Mouse (Mus musculus): ENCODE measurements at regions not wholly inside any gene's neighbourhood (a gene's known extent, or its start where the extent isn't known, plus 50 kb on each side); places are given as distances from the start of the nearest gene placed in this dataset.
A peak's percentile ranks its signal among the peaks of the same experiment; 100 is the strongest.

- H3K9me3 ChIP-seq (replicated peaks; ENCODE audit: low read length), result no peaks in the 10 kb centered on the region
- H3K4me1 ChIP-seq (ENCODE audit: control insufficient read depth in 1 of 2, insufficient read depth in 2 of 2), result peaks cover 14 to 27% of the 10 kb centered on the region in 2 experiments
- no peaks in the 10 kb centered on the region for H3K79me2 ChIP-seq (replicated peaks; ENCODE audit: control insufficient read depth, extremely low read depth, insufficient read depth, poor library complexity, severe bottlenecking)
- no peak overlapping the region for H3K9ac ChIP-seq (ENCODE audit: insufficient read depth, low read depth)
- in situ Hi-C loops (cut with MboI; ENCODE audit: low pct_ligation_motif_present, low pct_unique_long_range_greater_than_20kb, low sequenced_read_pairs), result no loop called here
- no peak for TF ChIP-seq NRF1 (IDR thresholded peaks at IDR 0.05; ENCODE audit: low read depth, low read length)
- TF ChIP-seq SIN3A (IDR thresholded peaks at IDR 0.05; ENCODE audit: low read length), result no peak
- no peak for TF ChIP-seq POLR2AphosphoS2 (IDR thresholded peaks at IDR 0.05; ENCODE audit: low read depth, low read length)
- TF ChIP-seq MEF2A (IDR thresholded peaks at IDR 0.05; ENCODE audit: borderline replicate concordance, low read depth, low read length), result no peak
- no peak for TF ChIP-seq BHLHE40 (IDR thresholded peaks at IDR 0.05; ENCODE audit: low read depth, low read length)
- DNase-seq (ENCODE audit: extremely low read depth), result no peak
- no peak overlapping the region for H3K27ac ChIP-seq (ENCODE audit: insufficient read depth, low read depth)
- H3K27me3 ChIP-seq (replicated peaks), result no peaks in the 10 kb centered on the region
- no peak overlapping the region for H3K4me2 ChIP-seq (ENCODE audit: insufficient read depth, low read depth, poor library complexity, severe bottlenecking)
- no peaks in the 10 kb centered on the region for H3K36me3 ChIP-seq (replicated peaks in 1 of 2; ENCODE audit: control insufficient read depth in 1 of 2, insufficient read depth in 1 of 2, low read length in 1 of 2)
- dilution Hi-C loops (cut with MboI; ENCODE audit: extremely low pct_ligation_motif_present, extremely low pct_unique_long_range_greater_than_20kb, low sequenced_read_pairs), result no loop called here
- H3K4me3 ChIP-seq (replicated peaks in 1 of 3; ENCODE audit: low read depth in 2 of 3, low read length in 2 of 3, poor library complexity in 1 of 3), result no peak overlapping the region
These were observed 124.4 kb downstream of the Gm45692 start for GRCm38 (mm10) chr8:26243743-26244142.

- dilution Hi-C loops (cut with MboI; ENCODE audit: extremely low pct_ligation_motif_present, extremely low pct_unique_long_range_greater_than_20kb, low sequenced_read_pairs), result no loop called here
- H3K27ac ChIP-seq (ENCODE audit: insufficient read depth, low read depth), result no peak overlapping the region
- no peak overlapping the region for H3K9ac ChIP-seq (ENCODE audit: insufficient read depth, low read depth)
- no peaks in the 10 kb centered on the region for H3K36me3 ChIP-seq (replicated peaks in 1 of 2; ENCODE audit: control insufficient read depth in 1 of 2, insufficient read depth in 1 of 2, low read length in 1 of 2)
- in situ Hi-C loops (cut with MboI; ENCODE audit: low pct_ligation_motif_present, low pct_unique_long_range_greater_than_20kb, low sequenced_read_pairs), result no loop called here
- H3K9me3 ChIP-seq (replicated peaks; ENCODE audit: low read length), result no peaks in the 10 kb centered on the region
- H3K4me2 ChIP-seq (ENCODE audit: insufficient read depth, low read depth, poor library complexity, severe bottlenecking), result no peak overlapping the region
- DNase-seq (ENCODE audit: extremely low read depth), result no peak
- TF ChIP-seq MAZ (IDR thresholded peaks at IDR 0.05; ENCODE audit: low read depth, low read length) (no peak), GABPA (IDR thresholded peaks at IDR 0.05; ENCODE audit: insufficient replicate concordance, low read depth, low read length) (no peak), MAFK (IDR thresholded peaks at IDR 0.05; ENCODE audit: insufficient replicate concordance, low read length) (no peak), UBTF (IDR thresholded peaks at IDR 0.05; ENCODE audit: low read depth, low read length) (no peak), TCF12 (IDR thresholded peaks at IDR 0.05; ENCODE audit: low read depth, low read length) (no peak)
- no peak overlapping the region for H3K4me3 ChIP-seq (replicated peaks in 1 of 3; ENCODE audit: low read depth in 2 of 3, low read length in 2 of 3, poor library complexity in 1 of 3)
- peaks cover 12 to 21% of the 10 kb centered on the region in 2 experiments for H3K4me1 ChIP-seq (ENCODE audit: control insufficient read depth in 1 of 2, insufficient read depth in 2 of 2)
- H3K79me2 ChIP-seq (replicated peaks; ENCODE audit: control insufficient read depth, extremely low read depth, insufficient read depth, poor library complexity, severe bottlenecking), result no peaks in the 10 kb centered on the region
- H3K27me3 ChIP-seq (replicated peaks), result no peaks in the 10 kb centered on the region
These were observed 125.0 kb downstream of the Gm45692 start for GRCm38 (mm10) chr8:26244308-26244707.

GRCm38 (mm10) chr8:26255191-26255669 lies 135.9 kb downstream of the Gm45692 start:
- no peaks in the 10 kb centered on the region for H3K27me3 ChIP-seq (replicated peaks)
- H3K4me1 ChIP-seq (ENCODE audit: control insufficient read depth in 1 of 2, insufficient read depth in 2 of 2), result peaks cover 0 to 13% of the 10 kb centered on the region in 2 experiments; a peak in 2 of 4 replicates
- no peaks in the 10 kb centered on the region for H3K36me3 ChIP-seq (replicated peaks in 1 of 2; ENCODE audit: control insufficient read depth in 1 of 2, insufficient read depth in 1 of 2, low read length in 1 of 2)
- H3K4me2 ChIP-seq (ENCODE audit: insufficient read depth, low read depth, poor library complexity, severe bottlenecking), result peak overlapping the region; percentile 94
- dilution Hi-C loops (cut with MboI; ENCODE audit: extremely low pct_ligation_motif_present, extremely low pct_unique_long_range_greater_than_20kb, low sequenced_read_pairs) (no loop called here), in situ Hi-C loops (cut with MboI; ENCODE audit: low pct_ligation_motif_present, low pct_unique_long_range_greater_than_20kb, low sequenced_read_pairs) (no loop called here)
- H3K79me2 ChIP-seq (replicated peaks; ENCODE audit: control insufficient read depth, extremely low read depth, insufficient read depth, poor library complexity, severe bottlenecking), result no peaks in the 10 kb centered on the region
- peaks cover 12% of the 10 kb centered on the region for H3K9me3 ChIP-seq (replicated peaks; ENCODE audit: low read length)
- peak overlapping the region; percentile 96 for H3K27ac ChIP-seq (ENCODE audit: insufficient read depth, low read depth)
- H3K4me3 ChIP-seq (replicated peaks in 1 of 3; ENCODE audit: low read depth in 2 of 3, low read length in 2 of 3, poor library complexity in 1 of 3), result peak overlapping the region in 2 of 3 experiments; percentile 31 to 40
- peak overlapping the region; percentile 53 for H3K9ac ChIP-seq (ENCODE audit: insufficient read depth, low read depth)
- peak; percentile 96 for DNase-seq (ENCODE audit: extremely low read depth)
- TF ChIP-seq ZMIZ1 (IDR thresholded peaks at IDR 0.05; ENCODE audit: low read depth, low read length), result peak; percentile 34; the same call in 1 of the 2 replicates
- TF ChIP-seq MAZ (IDR thresholded peaks at IDR 0.05; ENCODE audit: low read depth, low read length), result no peak
- 0 out of 2 replicates have a peak, but pooled peaks have one; percentile 15 for TF ChIP-seq KAT2A (IDR thresholded peaks at IDR 0.05; ENCODE audit: insufficient replicate concordance, low read length)
- no peak for TF ChIP-seq RAD21 (IDR thresholded peaks at IDR 0.05; ENCODE audit: low read depth, low read length)
- no peak for TF ChIP-seq PAX5 (IDR thresholded peaks at IDR 0.05; ENCODE audit: low read length)
- peak; percentile 62; the same call in 1 of the 2 replicates for TF ChIP-seq IRF4 (IDR thresholded peaks at IDR 0.05; ENCODE audit: low read depth, low read length)
- TF ChIP-seq USF1 (IDR thresholded peaks at IDR 0.05; ENCODE audit: low read depth, low read length), result no peak
- no peak for TF ChIP-seq USF2 (conservative IDR thresholded peaks at IDR 0.05; ENCODE audit: low read depth, low read length)
- TF ChIP-seq E2F4 (IDR thresholded peaks at IDR 0.05; ENCODE audit: insufficient replicate concordance, low read depth, low read length), result no peak
- peak; percentile 28; the same call in 1 of the 2 replicates for TF ChIP-seq MXI1 (IDR thresholded peaks at IDR 0.05; ENCODE audit: low read depth, low read length)
- TF ChIP-seq TBP (conservative IDR thresholded peaks at IDR 0.05; ENCODE audit: low read depth, low read length), result peak; percentile 74; the same call in 1 of the 2 replicates
- TF ChIP-seq MYC (IDR thresholded peaks at IDR 0.05; ENCODE audit: low read depth, low read length), result peak; percentile 65; the same call in 1 of the 2 replicates
- TF ChIP-seq SMC3 (IDR thresholded peaks at IDR 0.05; ENCODE audit: low read depth, low read length), result no peak
- TF ChIP-seq BHLHE40 (IDR thresholded peaks at IDR 0.05; ENCODE audit: low read depth, low read length), result peak; percentile 73
- TF ChIP-seq TCF12 (IDR thresholded peaks at IDR 0.05; ENCODE audit: low read depth, low read length), result peak; percentile 63
- TF ChIP-seq JUND (conservative IDR thresholded peaks at IDR 0.05; ENCODE audit: low read depth, low read length), result peak; percentile 33; the same call in 1 of the 2 replicates
- no peak for TF ChIP-seq POLR2A (IDR thresholded peaks at IDR 0.05; ENCODE audit: low read depth, low read length)
- peak; percentile 78 for TF ChIP-seq SIN3A (IDR thresholded peaks at IDR 0.05; ENCODE audit: low read length)
- peak; percentile 67 for TF ChIP-seq EP300 (IDR thresholded peaks at IDR 0.05; ENCODE audit: low read length)
